Mouse (Mus musculus): ENCODE data around the gene Col4a2.

Col4a2 gene

DNA sequence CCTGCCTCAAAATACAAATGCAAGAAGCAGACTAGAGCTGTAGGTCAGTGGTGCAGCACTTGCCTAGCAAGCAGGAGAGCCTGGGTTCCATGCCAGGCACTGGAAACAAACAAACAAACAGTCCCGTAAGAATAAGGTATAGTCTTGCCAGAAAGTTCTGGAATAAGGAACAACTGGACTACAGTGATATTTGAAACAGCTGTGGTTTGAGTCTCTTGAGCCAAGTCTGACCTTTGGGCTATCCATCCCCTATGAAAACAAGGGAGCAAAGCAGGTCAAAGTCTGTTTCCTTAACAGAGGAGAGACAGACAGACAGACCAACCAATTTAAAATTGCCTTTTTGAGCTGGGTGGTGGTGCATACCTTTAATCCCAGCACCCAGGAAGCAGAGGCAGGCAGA is 11.1 kb downstream of the Col4a2 start:
- no peak for DNase-seq (ENCODE audit: low read depth, low spot score)

DNA sequence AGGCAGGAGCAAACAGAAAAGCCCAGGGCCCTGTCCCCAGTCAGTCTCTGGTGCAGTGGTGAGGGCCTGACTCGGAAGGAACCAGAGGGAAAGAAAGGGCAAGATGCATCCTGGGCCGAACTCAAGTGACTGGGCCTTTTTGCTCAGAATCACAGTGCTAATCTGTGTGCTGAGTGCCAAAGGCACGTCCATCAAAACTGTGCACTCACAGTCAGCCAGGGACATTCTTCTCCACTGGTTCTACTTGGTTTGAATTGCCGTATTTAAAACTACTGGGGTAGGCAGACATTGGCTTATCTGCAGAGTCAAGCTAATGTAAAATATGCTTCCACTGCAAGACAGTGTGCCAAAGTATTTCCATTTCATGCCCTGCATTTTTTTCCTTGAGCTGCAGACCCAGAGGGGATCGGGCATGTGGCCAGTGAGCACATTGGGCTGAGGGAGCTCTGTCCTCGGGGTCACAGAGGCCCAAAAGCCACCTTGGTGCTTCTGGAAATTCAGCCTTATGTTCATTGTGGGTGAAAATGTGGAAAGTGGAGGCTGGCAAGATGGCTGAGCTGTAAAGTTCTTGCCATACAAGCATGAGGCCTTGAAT is 12.3 kb downstream of the Col4a2 start:
- no peak for DNase-seq (ENCODE audit: low read depth, low spot score)

DNA sequence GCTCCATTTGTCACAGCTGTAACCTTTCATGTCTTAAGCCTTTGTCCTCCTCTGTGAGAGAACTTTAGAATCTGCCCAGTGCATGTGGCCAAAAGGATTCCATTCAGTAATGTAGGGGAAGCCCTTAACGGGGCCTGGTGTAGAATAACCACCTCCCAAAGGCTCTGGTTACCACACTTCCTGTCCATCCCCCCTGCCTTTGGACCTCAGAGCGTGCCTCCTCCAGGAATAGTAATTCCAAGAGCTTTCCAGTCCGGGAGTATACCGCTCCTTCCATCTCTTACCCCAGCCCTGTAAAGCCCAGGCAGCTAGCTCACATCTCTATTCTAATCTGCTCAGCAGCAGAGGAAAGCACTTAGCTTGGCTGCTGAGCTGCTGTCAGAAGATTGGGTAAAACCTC is 14.7 kb downstream of the Col4a2 start:
- no peak for DNase-seq (ENCODE audit: low read depth, low spot score)

DNA sequence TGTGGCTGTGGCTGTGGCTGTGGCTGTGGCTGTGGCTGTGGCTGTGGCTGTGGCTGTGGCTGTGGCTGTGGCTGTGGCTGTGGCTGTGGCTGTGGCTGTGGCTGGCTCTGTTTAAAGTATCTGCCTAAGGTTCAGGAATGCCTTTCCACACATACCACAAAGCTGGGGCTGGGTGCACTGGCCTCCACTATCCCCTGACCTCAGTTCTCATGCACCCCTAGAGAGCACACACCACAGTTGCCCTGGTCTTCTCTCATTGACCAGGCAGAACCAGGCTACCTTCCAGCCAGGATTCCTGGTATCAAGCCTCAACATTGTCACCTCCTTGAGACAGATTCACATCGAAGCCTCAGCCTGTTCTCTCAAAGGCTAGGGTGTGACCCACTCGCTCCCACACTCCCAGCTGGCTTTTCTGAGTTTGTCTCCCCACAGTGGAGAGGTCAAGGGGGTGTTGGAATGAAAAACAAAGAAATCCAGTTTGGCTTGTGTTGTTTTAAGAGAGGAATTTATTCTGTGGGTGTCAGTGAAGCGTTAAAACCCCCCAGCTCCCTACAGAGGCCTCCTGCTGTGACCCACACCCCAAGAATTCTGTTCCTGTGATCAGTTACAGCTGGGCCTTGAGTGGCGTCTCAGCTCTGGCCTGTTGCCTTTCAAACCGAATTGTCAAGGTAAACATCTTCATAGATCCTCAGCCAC is 15.3 kb downstream of the Col4a2 start:
- no peak for DNase-seq (ENCODE audit: low read depth, low spot score)

DNA sequence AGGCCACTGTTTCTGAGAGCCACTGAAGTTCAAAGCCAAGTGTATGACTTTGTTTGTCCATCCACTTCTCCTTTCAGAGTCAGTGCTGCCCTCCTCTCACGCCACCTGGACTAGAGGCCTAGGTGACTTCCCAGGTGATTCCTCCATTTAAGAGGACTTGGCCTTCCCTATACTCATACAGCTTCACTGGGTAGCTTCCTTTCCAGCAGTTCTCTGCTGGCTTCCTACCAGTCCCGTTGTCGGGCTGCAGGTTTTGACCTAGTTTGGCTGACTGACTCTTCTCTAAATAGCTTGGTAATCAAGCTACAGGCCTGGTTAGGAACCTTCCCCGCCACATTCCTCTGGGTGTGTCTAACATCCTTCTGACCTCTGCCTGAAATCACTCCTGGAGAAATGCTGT is 19.0 kb downstream of the Col4a2 start:
- DNase-seq (ENCODE audit: low read depth, low spot score) = no peak

DNA sequence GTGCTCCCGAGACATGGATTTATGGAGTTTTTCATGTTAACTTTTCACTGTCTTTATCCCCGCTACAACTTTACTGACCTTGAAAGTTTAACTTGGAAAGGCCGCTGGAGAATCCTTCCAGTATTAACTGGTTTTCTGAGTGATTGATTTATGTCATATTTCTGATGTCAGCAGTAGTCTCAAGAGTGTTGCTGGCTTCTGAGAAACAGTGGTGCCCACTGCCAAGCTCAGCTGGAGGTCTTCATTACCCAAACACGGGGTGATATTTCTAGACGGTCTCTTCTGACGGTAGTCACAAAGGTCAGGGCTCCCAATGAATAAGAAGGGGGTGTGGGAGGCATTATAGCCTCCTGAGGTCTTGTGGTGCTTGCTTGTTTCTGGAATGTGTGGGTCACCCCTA is 21.1 kb downstream of the Col4a2 start:
- DNase-seq (ENCODE audit: low read depth, low spot score) = no peak

DNA sequence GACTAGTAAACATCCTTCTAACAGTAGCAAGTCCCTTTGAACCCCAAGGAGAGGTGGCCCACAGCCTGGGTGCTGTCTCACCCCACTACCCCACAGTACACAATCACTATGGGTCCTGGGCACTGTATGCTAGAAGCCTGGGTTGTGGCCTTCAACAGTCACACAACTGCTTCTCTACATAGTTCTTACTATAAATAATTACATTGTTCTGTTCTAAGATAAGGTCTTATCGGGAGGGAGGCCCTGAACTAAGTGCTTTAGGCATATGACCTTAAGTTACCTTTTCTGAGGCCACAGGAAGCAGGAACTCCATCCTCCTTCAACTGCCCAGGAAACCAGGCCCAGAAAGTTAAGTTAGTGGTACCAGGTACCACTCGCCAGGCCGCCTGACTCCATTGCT is 21.9 kb downstream of the Col4a2 start:
- DNase-seq (ENCODE audit: low read depth, low spot score) = no peak

DNA sequence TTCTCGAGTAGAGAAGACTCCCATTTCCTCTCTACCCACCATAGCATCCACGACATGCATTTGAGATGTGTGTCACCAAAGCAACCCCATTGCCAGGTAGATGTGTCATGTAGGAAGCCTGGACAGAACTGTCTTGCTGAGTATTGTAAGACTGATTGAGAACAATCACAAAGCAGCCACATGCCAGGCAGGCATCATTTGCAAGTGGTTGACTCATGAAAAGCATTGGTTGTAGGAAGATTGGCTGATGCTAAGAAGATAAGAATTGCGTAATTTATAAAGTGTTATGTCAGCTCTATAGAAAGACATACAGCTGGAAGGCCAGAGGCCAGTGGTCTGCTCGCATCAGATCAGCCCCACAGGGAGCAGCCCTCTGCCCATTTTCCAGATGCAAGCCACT is 22.6 kb downstream of the Col4a2 start:
- no peak for DNase-seq (ENCODE audit: low read depth, low spot score)

DNA sequence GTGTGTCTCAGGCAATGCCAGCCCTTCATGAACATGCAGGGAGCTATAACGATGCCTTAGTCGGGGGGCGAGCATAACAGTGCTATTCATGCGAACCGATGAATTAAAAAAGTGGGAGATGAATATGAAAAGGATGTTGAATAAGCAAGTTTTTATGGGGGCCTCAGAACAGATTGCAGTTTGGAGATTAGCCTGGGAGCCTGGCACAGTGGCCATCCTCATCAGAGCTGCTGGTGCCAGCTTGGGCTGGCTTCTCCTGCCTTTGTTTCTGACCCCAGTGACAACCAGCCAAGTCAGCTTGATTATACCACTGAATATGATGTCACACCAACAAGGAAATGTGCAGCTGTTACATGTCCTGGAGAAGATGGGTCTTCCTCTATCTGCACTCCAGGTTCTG is 23.7 kb downstream of the Col4a2 start:
- DNase-seq (ENCODE audit: low read depth, low spot score) = no peak

DNA sequence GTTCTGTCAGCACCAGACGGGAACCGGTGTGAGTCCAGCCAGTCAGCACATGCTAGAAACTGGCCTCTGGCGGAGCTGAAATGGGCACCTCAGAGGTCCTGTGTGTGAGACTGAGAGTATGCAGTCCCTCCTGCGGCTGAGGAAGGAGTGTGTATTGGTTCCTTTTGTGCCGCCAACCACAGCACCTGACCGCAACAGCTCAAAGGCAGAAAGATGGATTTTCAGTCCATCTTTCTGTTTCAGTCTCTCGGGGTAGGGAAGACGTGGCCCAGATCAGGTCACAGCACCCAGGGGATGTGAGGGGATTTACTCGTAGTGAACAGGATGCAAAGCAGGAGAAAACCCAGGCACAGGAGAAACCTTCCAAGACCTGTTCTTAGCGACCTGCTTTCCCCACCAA is 25.0 kb downstream of the Col4a2 start:
- DNase-seq (ENCODE audit: low read depth, low spot score) = no peak

DNA sequence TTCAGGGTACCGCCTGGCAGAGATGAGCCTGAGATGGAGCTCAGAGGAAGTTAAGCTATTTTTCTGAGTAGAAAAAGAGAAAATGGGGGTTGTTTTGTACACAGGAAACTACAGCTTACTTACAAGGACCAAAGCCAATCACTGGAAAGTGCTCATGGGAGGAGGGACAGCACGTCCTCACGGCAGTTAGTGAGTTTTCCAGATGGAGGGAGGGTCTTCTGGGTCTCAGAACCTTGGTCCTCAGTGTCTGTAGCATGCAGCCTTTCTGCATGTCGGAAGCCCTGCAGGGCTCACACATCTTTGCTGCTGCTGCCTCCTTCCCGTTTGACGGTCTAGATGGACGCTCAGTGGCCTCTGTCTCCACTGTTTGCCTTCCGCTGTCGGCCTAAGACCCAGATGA is 25.9 kb downstream of the Col4a2 start:
- no peak for DNase-seq (ENCODE audit: low read depth, low spot score)

DNA sequence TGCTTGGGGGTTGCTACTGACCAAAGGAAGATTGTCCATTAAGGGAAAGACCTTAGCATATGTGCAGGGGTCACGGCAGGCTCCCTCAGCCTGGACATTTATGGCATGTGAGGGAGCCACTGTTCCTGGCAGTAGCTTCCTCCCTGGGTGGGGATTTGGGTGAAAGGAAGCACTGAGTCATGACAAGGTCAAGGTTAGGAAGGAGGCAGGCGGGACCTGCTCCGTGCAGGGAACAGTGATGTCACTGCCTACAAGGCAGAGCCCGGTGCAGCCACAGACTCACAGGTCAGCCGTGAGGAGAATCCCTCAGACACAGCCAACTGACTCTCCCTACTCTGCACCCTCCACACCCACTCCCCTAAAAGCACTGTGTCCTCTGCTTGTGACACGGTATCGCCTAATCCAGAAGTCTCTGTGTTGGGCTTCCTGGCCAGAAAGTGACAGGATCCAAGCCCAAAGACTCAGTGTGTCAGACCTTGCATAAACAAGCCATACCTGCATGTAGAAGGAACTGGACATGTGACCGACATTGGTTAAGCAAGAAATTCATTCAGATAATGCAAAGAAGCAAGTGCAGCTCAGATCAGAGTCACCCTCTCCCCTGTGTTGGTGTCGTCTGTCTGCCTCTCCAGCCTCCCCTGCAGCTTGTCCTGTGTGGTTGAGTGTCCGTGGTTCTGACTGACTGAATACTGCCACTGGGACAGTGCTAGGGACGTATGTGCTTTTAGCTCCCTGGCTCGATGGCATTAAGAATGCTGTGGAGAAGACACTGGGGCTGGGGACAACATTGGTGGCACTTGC is 27.9 kb downstream of the Col4a2 start:
- no peak for DNase-seq (ENCODE audit: low read depth, low spot score)

DNA sequence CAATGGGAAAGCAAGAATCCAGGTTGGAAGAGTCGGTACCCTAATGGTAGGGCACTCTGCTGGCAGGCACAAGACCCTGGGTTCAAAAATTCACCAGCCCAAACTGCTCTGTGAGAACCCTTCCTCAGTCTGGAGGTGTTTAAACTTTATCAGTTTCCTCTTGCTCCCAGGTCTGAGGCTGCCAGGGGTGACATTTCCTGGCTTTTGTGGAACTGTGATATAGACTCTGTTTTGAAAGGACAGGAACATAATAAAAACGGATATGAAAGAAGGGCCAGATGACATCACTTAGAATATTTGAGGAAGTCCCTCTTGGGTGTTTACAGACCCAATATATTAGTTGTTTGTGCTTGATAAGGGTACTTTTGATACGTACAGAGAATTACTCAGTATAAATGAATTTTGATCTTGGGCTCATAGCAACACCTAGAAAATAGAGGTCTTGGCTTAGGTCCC is 28.5 kb downstream of the Col4a2 start:
- DNase-seq (ENCODE audit: low read depth, low spot score) = no peak

DNA sequence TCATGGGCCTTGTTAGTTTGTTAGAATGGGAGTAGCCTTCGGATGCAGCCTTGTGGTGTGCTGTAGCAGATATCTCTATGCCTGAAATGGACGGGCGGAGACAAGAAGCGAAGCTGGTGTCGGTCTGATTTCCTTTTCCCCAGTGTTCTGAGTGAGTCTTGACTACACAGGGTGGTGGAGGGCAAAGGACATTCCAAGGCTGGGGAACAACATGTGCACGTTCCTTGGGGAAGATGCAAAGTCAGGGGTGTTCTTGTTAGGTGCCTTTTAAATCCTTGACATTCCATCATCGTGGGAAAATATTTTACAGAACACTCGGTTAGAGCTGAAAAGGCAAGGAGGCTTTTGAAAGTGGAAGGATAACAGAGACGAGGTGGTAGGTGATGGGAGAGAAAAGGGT is 31.9 kb downstream of the Col4a2 start:
- no peak for DNase-seq (ENCODE audit: low read depth, low spot score)

DNA sequence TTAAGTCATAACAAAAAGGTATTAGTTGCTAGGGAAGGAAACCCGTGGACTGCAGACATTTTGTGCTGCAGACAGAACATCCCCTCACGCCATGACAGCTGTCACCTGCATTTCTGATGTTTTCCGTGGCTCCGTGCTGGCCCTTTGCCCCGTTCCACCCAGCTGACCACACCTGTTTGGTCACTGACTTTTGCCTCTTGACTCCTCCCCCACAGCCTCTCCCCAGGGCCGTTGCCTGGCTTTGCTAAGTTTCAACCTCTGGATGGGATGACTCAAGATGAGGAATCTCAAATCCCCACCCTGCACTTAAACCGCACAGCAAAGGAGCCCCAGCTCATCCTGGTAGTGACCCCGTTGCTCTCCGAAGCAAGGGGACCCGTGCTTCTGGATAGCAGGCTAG is 33.6 kb downstream of the Col4a2 start:
- DNase-seq (ENCODE audit: low read depth, low spot score) = no peak

DNA sequence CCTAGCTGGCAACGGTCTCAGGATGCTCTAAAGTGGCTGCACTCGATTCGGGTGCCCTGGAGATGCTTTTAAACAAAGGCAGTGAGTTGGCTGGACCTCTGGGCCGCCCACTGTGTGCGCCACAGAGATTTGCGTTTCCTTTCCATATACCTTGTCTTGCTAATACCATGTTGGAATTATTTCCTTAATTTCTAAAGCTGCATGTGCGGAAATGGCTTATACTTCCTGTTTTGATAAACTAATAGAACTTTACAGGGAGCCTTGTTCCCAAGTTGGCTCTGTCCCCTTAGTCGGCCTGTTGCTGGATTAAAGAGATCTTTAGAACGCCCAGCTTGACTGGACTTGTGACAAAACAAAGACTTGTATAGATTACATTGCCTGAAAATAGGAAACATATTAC is 35.1 kb downstream of the Col4a2 start:
- DNase-seq (ENCODE audit: low read depth, low spot score) = no peak

DNA sequence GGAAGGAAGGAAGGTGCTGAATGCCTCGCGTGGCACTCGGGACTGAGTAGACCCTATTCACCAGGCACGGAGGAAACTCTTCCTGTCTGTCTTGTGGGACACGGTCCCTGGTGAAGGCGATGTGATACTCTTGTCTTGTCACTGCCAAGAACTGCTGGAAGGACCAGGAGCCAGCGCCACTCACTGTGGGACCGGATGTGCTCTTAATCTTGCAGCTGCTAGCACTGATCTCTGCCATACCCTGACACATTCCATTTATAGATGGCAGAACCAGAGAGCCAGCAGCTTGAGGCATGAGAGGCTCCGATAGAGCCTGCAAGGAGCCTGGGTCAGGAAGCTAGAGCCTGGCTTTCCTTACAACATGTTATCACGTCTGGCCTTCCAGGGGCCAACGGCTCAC is 36.0 kb downstream of the Col4a2 start:
- DNase-seq (ENCODE audit: low read depth, low spot score) = no peak

DNA sequence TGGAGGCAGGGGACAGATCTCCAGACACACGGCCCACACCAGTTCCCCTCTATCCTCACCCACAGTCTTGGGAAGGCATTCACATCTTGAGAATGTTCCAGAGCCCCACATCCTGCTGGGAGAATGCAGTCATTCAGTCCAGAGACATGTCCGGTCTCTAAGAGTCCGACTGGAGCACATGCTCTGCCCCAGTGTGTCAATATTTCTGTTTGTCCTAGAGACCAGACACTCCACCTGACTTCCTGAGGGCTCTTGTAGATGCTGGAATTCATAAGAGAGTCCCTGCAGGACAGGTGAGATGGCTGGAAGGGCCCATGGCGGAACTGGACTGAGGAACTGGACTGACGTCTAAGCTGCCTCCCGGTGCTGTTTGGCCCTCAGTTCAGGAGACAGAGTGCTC is 38.8 kb downstream of the Col4a2 start:
- no peak for DNase-seq (ENCODE audit: low read depth, low spot score)

DNA sequence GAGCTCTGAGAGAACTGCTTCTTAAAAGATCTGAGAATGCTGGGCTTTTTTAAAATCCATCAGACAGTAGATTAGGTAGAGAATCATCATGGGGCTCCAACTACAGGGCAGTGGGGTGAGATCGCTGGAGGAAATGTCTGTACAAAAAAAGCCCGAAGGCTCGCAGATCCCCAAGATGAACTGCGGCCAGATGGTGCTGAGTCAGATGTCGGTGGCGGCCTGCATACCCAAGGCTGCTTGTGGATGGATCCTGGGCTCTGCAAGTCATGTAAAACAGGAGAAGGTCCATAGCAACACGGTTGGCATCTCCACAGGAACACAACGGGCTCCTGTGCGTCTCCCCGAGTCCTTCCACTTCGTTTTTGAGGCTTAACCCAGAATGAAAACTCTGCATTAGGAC is 39.9 kb downstream of the Col4a2 start:
- DNase-seq (ENCODE audit: low read depth, low spot score) = peak; percentile 27

DNA sequence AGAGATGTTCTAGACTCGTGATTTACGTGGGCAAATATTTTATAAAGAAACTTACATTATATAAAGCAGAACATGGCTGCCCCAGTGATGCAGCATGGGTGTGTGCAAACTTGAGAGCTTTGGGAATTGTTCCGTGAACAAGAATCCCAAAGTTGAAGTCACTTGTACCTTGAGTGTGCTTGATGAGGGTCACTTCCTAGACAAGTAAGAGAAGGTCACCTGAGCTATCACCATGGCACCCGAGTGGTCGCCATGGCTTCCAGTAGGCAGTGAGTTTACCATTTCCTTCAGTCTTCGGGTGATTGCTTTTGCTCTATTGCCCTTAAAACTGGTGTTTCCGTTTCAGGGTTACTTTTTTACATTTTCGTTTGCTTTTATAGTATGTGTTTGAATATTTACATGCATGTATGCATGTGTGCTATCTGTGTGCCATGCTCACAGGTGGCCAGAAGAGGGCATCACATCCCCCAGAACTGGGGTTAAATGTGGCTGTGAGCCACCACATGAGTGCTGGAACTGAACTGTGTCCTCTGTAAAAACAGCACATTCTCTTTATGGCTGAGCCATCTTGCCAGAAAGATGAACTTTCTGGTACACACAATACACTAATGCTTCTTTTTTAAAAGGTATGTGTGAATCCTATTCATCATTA is 42.3 kb downstream of the Col4a2 start:
- DNase-seq (ENCODE audit: low read depth, low spot score) = no peak

DNA sequence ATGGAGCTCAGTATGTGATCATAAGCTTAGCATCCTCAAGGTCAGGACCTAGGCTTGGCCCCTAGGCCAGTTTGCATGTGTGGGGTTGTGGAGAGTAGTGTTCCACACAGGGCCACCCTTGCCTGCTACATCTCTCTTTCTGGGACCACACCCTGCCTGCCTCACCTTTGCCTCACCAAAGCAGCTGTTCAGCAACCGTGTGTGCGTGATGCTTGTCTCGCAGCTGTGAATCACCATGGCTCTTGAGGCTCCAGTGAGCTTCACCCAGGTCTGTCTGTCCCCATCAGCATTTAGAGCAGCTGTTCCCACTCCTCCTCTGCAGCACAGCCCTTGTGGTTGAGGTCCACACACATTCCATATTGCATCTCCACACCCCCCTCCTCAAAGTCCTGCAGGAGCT is 43.3 kb downstream of the Col4a2 start:
- DNase-seq (ENCODE audit: low read depth, low spot score) = no peak

DNA sequence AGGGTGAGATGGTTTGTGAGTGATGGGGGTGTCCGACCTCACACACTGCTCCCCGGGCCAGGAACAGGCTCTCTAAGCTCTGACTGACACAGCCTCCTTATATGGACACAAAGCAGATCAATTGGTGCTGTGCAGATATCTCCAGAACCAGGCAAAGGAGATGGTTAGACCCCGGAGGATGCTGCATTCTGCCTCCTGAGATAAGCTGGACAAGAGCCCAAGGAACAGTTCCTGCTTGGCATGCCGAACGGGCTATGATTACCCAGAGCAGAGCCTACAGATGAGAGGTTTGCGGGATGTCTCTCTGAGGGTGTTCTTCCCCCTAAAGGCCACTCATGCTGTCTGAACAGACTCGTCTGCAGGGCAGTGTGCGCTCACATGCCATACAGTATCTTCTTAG is 44.2 kb downstream of the Col4a2 start:
- DNase-seq (ENCODE audit: low read depth, low spot score) = no peak

Data from mesoderm, embryonic 11.5 days (tissue).